In genomic region chr2:125433524-125433923, GRCm38 (mm10) we compare ENCODE assay signal across 27 mouse cellular contexts.
DNase-seq lines count a peak whose midpoint lies in the region; ATAC-seq and TF ChIP-seq lines count a peak whose summit lies in the region.
"Had no signal": no experiment of that assay in that cellular context is flagged by ENCODE, and none has a peak within 500 bp of the region (broad histone marks: within the 10 kb centered on the region; RNA-seq: fewer than 3 reads in every experiment).

No protein-coding gene starts in this region.

- no peak overlapping the region for H3K4me2 ChIP-seq in heart, embryonic 11.5 days
- H3K4me2 ChIP-seq in heart, embryonic 14.5 days (ENCODE audit: low read length): no peak overlapping the region
- no peak overlapping the region for H3K4me2 ChIP-seq in heart, embryonic 16.5 days (ENCODE audit: low read depth, low read length)
- H3K4me2 ChIP-seq: embryonic facial prominence, embryonic 13.5 days; forebrain, embryonic 12.5 days; forebrain, embryonic 15.5 days; hindbrain, embryonic 14.5 days had no signal

- intact Hi-C loops in gastrocnemius, adult 2 months (cut with DNase I): loop anchor here (5.0 kb wide), 1 partner anchor 101 kb away; no protein-coding TSS in a partner anchor
- intact Hi-C loops in heart, postnatal 10 days (cut with DNase I): no loop called here

- no peak for ATAC-seq in heart, embryonic 11.5 days (replicated peaks; ENCODE audit: insufficient number of reproducible peaks, low FRiP score, low TSS enrichment)
- no peak for ATAC-seq in heart, embryonic 14.5 days (ENCODE audit: insufficient number of reproducible peaks, insufficient read depth, low FRiP score, low read depth)
- ATAC-seq in heart, embryonic 16.5 days (replicated peaks; ENCODE audit: extremely low read depth, insufficient read depth, low FRiP score): 0 out of 2 replicates have a peak, but pooled peaks have one; percentile 61
- ATAC-seq: activated CD4-positive, CD25-positive, alpha-beta regulatory T cell, adult 4 months; forebrain, embryonic 15.5 days; hindbrain, postnatal 0 days; inflammation-experienced regulatory T-cells, adult 6 months; intestine, postnatal 0 days had no signal

- no peaks in the 10 kb centered on the region for H3K27me3 ChIP-seq in heart, embryonic 11.5 days (ENCODE audit: control insufficient read depth, insufficient read depth, low read length)
- H3K27me3 ChIP-seq in heart, embryonic 14.5 days (ENCODE audit: control insufficient read depth, insufficient read depth, low read length): no peaks in the 10 kb centered on the region
- no peaks in the 10 kb centered on the region for H3K27me3 ChIP-seq in heart, embryonic 16.5 days (ENCODE audit: control insufficient read depth, insufficient read depth, low read length)
- H3K27me3 ChIP-seq: embryonic facial prominence, embryonic 13.5 days; forebrain, embryonic 12.5 days; forebrain, embryonic 15.5 days had no signal

- H3K9ac ChIP-seq in heart, embryonic 11.5 days (ENCODE audit: low read depth, low read length): no peak overlapping the region
- H3K9ac ChIP-seq in heart, embryonic 14.5 days (ENCODE audit: low read length): no peak overlapping the region
- no peak overlapping the region for H3K9ac ChIP-seq in heart, embryonic 16.5 days (ENCODE audit: low read length)
- H3K9ac ChIP-seq: embryonic facial prominence, embryonic 13.5 days; forebrain, embryonic 12.5 days; forebrain, embryonic 15.5 days; hindbrain, embryonic 14.5 days had no signal

- no peaks in the 10 kb centered on the region for H3K9me3 ChIP-seq in heart, embryonic 11.5 days (replicated peaks; ENCODE audit: control insufficient read depth, low read length)
- H3K9me3 ChIP-seq in heart, embryonic 14.5 days (ENCODE audit: control insufficient read depth, low read length): no peaks in the 10 kb centered on the region; the same call in 1 of the 2 replicates
- H3K9me3 ChIP-seq in heart, embryonic 16.5 days (replicated peaks; ENCODE audit: control insufficient read depth, low read length): peaks cover 3% of the 10 kb centered on the region; the same call in 1 of the 2 replicates
- H3K9me3 ChIP-seq: embryonic facial prominence, embryonic 10.5 days; embryonic facial prominence, embryonic 13.5 days; forebrain, embryonic 12.5 days; forebrain, embryonic 15.5 days had no signal

- TF ChIP-seq CTCF in gastrocnemius, adult 2 months (IDR thresholded peaks at IDR 0.05): no peak

- WGBS in heart, embryonic 11.5 days (ENCODE audit: insufficient replicate concordance): 69% methylated on average over 6 of the region's 6 CpGs
- 51% methylated on average over 6 of the region's 6 CpGs for WGBS in heart, embryonic 14.5 days
- WGBS in heart, embryonic 16.5 days: 52% methylated on average over 6 of the region's 6 CpGs

- DNase-seq in gastrocnemius, adult 2 months: no peak
- DNase-seq in gastrocnemius, postnatal 10 days: no peak
- DNase-seq in heart, postnatal 10 days: no peak
- DNase-seq in heart, postnatal 4 days: no peak
- no peak for DNase-seq in frontal cortex, adult 2 months (ENCODE audit: extremely low spot score in 1 of 2, low spot score in 1 of 2)
- DNase-seq: adrenal gland, adult 8-10 months; adrenal gland, postnatal 25 days; cerebellum, adult 11-12 months; cerebellum, adult 8-10 months; cerebellum, postnatal 10 days; cerebellum, postnatal 36 days; embryo, embryonic 11 days; gastrocnemius, postnatal 25 days; kidney, adult 2 months had no signal

- peak overlapping the region; percentile 12; the same call in 1 of the 2 replicates for H3K27ac ChIP-seq in gastrocnemius, adult 2 months
- H3K27ac ChIP-seq in heart, embryonic 11.5 days (ENCODE audit: low read depth, low read length): 0 out of 2 replicates have a peak overlapping the region, but pooled peaks have one; percentile 15
- H3K27ac ChIP-seq in heart, embryonic 14.5 days (replicated peaks in 1 of 2; ENCODE audit: control insufficient read depth in 1 of 2, insufficient read depth in 1 of 2, low read depth in 2 of 2, low read length in 2 of 2): peak overlapping the region; percentile 7 to 69
- H3K27ac ChIP-seq in heart, embryonic 16.5 days (ENCODE audit: low read length): peak overlapping the region; percentile 17
- H3K27ac ChIP-seq: embryonic facial prominence, embryonic 10.5 days; embryonic facial prominence, embryonic 13.5 days; forebrain, embryonic 12.5 days; forebrain, embryonic 15.5 days; hindbrain, embryonic 14.5 days; hindbrain, postnatal 0 days had no signal

- H3K36me3 ChIP-seq in heart, embryonic 11.5 days (ENCODE audit: control insufficient read depth, insufficient read depth, low read length): no peaks in the 10 kb centered on the region
- H3K36me3 ChIP-seq in heart, embryonic 14.5 days (ENCODE audit: control insufficient read depth, insufficient read depth, low read length): no peaks in the 10 kb centered on the region
- H3K36me3 ChIP-seq in heart, embryonic 16.5 days (ENCODE audit: control insufficient read depth, insufficient read depth): no peaks in the 10 kb centered on the region
- H3K36me3 ChIP-seq: embryonic facial prominence, embryonic 10.5 days; embryonic facial prominence, embryonic 13.5 days; forebrain, embryonic 12.5 days; forebrain, embryonic 15.5 days had no signal

- H3K4me1 ChIP-seq in heart, embryonic 11.5 days (ENCODE audit: control insufficient read depth, insufficient read depth, low read length): no peaks in the 10 kb centered on the region
- H3K4me1 ChIP-seq in heart, embryonic 14.5 days (ENCODE audit: control insufficient read depth in 2 of 2, insufficient read depth in 2 of 2, low read length in 2 of 2): peaks cover 7 to 9% of the 10 kb centered on the region in 2 experiments; a peak in 3 of 4 replicates
- peaks cover 9% of the 10 kb centered on the region; the same call in 1 of the 2 replicates for H3K4me1 ChIP-seq in heart, embryonic 16.5 days (ENCODE audit: control insufficient read depth, insufficient read depth, low read length)
- H3K4me1 ChIP-seq: forebrain, embryonic 12.5 days; forebrain, embryonic 15.5 days had no signal

- H3K4me3 ChIP-seq in gastrocnemius, adult 2 months: no peak overlapping the region
- no peak overlapping the region for H3K4me3 ChIP-seq in heart, embryonic 11.5 days (ENCODE audit: low read depth, low read length)
- H3K4me3 ChIP-seq in heart, embryonic 14.5 days (ENCODE audit: control insufficient read depth in 1 of 2, insufficient read depth in 1 of 2, low read depth in 1 of 2, low read length in 2 of 2): no peak overlapping the region
- H3K4me3 ChIP-seq in heart, embryonic 16.5 days (ENCODE audit: low read length): no peak overlapping the region
- H3K4me3 ChIP-seq: embryonic facial prominence, embryonic 10.5 days; embryonic facial prominence, embryonic 13.5 days; erythroblast, embryonic 14.5 days; forebrain, embryonic 12.5 days; forebrain, embryonic 15.5 days had no signal
